Mouse (Mus musculus) thymus, postnatal 36 days (tissue): ENCODE data around the gene Nsf.
"Not testable (repeated sequence)": the region's sequence is repeated elsewhere in the genome, so short reads cannot be mapped to it uniquely, and the experiment has no call there.

Experiments used
- DNase-seq, 2 experiments: peaks; one replicate each; pipeline ENCODE4 v3.0.0; 2022; ENCODE audit warnings: mixed read lengths in 2 of 2

Nsf gene

DNA sequence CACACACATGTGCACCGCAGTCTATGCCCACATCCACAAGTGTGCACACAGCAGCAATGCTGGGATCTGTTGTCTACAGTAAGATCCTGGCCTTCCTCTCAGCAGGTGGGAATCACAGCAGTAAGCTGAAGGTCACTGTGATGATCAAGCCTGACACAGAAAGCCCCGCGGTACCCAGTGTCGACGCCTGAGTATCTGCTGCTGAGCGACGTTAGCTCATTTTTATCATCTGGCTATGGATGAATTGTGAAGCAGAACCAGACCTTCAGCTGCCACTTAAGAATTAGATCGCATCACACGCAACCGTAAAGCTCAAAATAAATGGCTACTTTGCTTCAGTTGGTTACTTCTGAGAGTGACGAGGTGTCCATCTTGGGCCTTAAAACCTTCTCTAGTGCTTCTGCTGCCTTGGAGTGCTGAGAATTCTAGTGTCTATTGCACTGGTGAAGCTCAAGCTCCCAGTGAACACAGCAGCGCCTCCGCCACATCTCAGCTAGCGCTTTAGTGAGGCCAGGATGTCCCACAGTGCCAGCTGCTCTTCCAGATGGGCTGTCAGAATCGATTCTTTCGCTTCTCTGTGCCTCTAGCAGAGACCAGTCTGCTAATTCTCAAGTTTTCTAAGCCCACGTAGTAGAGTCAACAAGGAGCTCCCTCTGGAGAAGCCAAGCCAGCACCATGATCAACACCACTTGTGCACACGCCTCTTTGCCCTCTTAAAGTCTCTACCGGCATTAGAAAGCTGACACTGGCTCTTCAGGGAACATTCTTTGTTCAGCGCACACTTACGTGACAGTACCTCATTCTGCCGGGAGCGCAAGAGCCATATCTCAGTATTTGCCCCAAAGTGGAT, 63.3 kb downstream of the Nsf start:
- DNase-seq: no peak

DNA sequence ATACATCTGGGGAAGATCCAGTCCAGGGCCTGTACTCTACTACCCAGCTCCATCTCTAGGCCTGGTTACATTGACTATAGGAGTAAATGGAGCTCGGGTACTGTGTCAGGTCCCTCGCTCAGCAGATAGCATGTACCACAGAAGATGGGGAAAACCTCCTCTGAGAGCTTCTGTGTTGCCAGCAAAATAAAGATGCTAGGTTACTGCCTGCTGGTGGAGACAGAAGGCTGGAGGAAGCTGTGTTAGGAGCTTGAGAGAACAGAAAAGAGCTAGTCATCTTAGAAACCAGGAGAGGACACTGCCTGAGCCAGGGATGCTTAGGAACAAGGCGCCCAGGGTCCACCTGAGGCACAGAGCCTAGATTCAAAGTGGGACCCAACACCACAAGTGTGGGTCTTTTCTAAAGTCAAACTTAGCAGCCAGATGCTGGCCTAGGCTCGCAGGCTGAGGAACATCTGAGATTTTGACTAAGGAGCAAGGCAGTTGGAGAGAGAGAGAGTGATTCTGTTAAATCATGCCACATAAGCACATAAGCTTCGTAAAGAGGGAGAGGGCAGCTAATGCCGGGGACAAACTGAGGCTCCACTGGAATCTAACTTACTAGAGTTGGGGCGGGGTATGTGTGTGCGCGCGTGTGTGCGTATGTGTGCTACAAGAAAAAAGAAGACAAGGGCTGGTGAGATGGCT, 66.0 kb downstream of the Nsf start:
- DNase-seq: no peak

DNA sequence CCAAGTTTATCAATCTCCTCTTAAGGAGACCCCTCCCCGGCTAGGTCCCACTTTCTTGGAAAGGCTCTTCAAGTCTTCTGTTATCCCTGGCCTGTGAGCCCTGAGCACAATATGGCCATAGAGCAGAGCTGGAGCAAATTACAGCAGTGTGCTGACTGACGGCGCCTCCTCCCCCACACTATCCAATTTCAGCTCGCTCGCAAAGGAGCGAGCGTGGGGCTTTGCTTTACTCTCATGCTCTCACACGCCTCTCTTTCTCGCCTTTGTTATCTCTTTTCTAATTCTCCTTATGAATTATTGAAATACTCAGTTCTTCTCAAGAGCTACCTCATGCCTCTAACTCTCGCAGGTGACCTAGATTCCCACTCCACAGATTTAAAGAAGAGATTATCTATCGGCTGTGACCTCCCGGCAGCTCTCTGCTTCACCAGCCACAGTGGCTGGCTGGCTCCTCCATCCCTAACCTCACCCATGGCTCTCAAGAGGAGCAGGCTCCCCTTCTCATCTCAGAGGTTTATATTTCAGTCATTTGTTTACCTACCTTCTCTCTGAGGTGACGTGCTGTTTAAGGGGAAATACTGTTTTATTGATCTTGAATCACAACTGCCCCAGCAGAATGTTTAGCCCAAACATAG, 69.0 kb downstream of the Nsf start:
- no peak for DNase-seq

DNA sequence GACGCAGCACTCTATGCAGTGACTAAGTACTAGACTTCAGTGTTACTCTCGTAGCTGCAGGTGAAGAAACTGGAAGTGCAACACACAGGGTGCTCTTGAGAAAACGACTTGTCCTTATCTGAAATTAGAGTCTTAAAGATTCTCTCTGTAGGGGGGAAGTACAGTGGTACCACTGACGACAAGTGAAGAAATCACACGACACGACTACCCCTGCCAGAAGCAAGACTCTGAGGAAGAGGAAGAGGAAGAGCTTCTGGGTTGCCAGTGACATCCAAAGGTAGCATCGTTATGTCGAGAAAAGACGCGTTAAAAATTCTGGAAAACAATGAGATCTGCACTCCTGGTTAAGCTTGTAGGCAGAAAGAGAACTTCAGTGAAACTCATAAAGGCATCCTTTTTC, 70.1 kb downstream of the Nsf start:
- no peak for DNase-seq

DNA sequence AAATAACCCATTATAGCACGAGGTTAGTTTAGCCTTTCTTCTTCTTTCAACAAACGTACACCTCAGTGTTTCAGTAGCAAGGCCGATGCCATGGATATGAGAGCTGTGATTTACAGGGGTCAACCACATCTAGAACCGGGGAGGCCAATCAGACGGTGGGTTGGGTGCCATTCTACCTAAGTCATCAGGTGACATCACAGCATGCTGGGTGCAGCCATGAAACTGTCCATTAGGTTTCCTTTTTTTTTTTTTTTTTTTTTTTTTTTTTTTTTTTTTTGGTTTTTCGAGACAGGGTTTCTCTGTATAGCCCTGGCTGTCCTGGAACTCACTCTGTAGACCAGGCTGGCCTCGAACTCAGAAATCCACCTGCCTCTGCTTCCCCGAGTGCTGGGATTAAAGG, 74.4 kb downstream of the Nsf start:
- DNase-seq: not testable (repeated sequence)

DNA sequence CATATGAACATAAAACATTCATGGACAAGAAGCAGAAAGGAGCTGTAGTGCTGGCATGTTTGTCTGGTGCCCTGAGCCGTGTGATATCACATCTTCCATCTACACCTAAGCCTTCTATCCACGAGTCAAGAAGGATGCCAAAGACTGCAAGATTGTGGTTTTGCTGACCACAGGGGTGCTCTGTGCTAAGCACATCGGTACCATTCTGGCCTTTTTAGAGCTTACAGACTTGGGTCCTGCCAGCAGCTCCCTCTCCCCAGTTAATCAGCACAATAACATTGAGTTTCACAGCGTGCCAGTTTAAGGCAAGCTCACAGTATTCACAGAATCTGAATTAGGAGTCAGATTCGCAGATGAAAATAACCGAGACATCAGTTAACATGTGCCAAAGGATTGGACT, 75.4 kb downstream of the Nsf start:
- DNase-seq: no peak

DNA sequence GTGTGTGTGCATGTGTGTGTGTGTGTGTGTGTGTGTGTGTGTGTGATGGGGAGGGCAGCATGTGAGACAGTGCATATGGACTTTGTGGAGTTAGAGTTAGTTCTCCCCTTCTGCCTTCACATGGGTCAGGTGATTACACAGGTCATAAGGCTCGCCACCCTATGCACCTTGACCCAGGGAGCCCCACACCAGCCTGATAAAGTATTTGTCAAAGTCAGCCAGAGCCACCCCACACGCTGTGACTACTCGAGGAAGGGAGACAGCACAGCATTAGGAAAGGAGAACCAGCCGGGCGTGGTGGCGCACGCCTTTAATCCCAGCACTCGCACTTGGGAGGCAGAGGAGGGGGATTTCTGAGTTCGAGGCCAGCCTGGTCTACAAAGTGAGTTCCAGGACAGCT, 83.5 kb downstream of the Nsf start:
- DNase-seq: no peak

DNA sequence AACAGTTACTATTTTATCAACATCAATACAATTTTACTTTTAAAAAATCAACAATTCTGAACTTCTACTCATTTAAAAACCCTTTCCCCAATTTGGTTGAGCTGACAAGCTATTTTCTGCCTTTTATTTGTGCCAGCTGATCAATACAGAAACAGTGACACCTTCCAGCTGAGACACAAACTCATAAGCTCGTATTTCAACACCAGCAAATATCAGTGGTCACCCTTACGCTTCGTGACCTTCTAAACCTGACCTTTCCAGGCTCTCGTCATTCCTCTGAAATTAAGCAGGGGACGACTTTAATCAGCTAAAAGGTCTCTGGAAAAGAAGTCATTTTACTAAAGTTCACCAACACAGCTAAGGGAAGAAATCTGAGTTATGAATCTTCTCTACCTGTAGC, 86.2 kb downstream of the Nsf start:
- no peak for DNase-seq

DNA sequence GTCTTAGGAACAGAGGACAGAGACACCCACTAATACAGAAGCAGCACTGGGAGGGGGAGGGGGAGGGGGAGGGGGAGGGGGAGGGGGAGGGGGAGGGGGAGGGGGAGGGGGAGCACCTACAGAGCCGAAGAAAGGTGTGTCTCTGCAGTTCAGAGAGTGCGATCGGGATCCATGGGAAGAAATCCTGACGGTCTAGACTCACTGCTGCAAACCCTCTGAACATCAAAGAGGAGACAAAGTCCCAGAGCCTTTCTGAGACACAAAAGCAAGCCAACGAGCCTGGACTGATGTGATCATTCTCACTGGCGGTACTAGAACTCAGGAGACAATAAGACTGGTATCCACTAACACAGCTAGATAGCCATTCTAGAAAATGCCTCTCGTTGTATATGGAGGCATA, 88.5 kb downstream of the Nsf start:
- DNase-seq: no peak

DNA sequence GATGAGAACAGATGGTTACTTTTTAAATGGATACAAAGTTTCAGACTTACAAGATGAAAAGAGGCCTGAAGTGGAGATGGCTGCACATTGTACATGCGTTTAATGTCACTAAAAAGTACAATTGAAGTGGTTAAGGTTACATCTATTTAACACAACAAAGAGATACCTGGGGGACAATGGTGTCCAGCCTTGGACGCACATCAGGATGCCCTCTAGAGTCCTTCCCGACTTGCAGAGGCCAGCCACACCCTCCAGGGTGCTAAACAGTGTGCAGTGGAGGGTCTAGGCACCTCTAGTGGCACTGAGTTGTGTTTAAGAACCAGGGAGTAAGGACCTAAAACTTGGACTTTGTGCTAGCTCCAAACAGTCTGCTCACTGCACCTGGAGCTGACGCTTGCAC, 89.4 kb downstream of the Nsf start:
- no peak for DNase-seq

DNA sequence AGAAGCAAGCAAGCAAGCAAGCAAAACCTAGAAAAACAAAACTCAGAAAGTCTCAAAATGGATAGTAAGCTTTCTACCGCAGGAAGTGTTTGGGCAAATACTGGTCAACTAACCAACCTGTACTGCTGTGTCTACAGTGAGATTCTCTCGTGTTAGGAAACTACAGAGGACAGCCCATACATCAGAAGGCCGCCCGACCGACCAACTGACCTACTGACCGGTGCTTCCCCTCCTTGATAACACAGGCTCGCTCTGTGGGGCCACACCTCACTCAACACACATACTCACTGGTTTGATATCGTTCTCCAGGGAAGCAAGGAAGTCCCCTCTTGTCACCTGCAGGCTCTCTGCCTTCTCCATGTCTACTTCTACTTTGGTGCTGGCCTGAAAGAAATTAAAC, 90.9 kb downstream of the Nsf start:
- no peak for DNase-seq

DNA sequence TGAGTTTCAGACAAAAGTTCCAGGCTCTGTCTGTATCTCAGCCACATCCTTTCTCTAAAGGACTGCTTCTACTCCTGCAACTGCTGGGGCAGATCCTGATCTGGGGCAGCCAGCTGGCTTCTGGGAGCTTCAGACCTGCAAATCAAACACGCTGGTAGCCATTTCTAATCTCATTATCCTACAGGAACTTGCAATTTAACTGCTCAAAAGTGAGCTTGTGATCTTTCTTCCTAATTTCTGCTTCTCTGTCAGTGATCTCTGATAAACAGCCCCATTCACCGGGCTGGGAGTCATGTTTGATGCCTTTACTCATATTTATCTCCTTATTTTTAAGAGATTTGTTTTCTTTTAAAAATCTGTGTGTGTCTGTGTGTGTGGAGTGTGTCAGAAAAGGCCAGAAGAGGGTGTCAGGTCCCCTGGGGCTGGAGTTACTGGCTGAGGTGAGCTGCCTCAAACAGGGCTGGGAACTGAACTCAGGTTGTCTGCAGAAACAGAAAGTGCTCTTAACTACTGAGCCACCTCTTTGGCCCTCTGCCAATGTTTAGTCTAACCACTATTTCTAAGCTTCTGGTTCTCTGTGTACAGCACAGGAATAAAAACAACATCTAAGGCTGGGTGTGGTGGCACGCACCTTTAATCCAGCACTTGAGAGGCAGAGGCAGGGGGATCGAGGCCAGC, 93.8 kb downstream of the Nsf start:
- no peak for DNase-seq

DNA sequence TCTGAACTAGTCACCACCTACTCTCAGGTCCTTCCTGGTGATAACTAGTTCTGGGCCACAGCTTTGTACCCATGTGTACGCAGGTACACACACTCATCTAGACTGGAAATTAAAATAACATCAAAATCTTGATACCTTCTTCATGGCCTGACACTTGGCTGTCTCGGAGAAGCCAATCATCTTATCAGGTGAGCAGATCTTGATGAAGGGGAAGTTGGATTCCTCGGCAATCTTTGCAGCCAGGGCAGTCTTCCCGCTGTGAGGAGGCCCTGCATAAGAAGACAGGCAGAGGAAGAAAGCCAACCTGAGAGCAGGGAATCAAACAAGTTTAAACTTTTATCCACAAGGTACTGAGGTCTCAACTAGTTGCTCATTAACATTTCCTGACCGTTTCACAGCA, 95.1 kb downstream of the Nsf start:
- DNase-seq: no peak

DNA sequence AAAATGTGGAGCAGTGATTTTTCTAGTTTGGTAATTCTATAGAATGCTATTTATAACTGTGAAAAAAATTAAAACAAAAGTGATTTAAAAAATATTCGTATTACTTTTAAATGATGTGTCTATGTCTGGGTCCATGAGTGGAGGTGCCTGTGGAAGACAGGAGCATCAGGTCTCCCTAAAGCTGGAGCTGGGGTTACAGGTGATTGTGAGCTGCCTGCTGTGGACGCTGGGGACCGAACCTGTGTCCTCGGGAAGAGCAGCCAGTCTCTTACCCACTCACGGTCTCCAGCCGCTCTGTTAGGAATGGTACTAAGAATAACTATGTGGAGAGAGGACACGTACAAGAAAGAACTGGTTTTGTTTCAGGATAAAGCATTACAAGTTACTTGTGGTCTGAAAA, 97.2 kb downstream of the Nsf start:
- no peak for DNase-seq

DNA sequence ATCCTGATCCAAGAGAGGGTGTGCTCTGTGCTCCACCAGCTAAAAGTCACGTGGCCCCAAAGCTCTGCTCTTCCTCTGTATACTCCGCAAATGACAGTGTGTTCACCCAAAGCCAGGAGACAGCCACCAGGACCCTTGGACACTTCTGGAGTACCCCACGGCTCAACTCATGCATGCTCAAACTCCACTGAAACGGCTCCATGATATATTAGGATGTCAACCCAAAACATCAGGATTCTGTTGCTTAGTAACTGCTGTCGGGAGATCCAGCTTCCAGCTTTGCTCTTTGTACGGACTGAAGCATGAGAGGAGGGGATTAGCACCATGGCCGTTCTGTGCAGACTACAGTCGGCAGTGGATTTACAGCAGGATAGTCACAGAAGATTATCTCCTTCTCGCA, 99.6 kb downstream of the Nsf start:
- DNase-seq: no peak

DNA sequence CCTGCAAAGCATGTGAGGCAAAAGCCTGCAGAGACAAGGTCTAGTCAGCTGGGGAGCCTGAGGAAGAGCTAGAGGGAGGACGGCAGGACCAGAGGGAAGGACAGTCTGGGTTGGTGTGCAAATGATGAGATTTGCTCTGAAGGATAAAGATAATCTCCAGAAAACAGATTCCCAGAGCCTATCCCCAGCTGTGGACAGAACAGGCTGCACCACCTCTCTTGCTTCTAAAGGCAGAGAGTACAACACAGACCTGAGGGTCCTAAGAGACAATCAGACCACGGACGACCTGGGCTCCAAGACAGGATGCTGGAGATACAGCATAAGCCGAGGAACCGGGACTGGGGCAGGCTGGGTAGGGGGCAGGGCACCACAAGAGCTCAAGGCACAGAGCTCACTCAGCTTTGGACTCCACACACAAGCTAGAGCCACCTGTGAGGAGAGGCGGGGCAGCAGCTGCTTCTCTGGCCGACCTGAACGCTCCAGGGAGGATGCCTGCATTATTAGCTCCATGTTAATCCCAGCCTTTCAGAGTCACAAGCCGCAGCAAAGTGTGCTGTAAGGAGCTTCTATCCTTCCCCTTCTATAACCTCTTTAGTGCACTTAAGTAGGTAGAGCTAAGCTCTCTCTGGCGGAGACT, 100.5 kb downstream of the Nsf start:
- DNase-seq: no peak

DNA sequence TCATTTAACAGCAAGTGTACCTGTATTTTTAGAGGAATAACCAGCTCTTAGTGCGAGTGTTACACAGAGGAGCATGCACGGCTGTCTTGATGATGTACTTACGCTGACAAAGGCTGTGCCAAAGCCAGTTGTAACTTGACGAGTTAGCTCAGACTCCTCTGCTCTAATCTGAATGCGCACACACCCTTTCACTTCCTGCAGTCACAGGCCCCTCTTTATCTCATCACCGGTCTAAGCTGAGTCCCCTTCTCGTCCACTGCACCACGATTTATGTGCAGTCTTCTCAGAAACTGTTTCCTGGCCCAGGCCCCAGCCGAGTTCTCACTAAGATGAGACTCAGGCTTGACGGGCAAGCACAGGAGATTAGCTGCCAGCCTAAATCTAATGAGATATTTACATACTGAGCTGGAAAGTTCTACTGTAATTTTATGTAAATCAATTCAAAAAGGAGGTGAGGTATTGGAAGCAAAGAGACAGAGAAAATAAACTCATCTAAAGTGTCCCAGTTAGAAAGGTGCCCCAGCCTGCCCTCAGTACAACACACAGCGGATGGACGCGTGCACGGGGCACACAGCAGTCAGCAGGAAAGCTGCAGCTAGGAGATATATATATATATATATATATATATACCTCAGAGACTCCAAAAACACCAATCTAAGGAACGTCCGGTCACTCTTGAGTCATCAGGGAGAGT, 101.1 kb downstream of the Nsf start:
- no peak for DNase-seq

DNA sequence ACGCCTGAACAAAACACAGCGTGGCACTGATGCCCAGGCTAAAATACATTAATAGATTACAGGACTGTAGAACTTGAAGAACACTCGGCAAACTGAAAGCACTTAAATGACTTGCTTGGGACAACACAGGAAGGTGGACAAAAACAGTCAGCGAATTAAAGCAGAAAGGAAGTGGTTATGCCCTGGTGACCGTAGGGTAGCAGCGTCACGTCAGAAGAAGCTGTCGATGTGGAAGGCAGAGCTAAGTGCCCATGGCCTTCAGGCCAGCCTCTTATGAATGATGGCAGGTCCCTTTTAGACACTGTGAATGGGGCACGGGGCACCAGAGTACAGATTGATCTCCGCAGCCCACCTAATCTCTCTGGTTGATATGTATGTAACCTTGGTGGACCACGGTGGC, 105.6 kb downstream of the Nsf start:
- no peak for DNase-seq

DNA sequence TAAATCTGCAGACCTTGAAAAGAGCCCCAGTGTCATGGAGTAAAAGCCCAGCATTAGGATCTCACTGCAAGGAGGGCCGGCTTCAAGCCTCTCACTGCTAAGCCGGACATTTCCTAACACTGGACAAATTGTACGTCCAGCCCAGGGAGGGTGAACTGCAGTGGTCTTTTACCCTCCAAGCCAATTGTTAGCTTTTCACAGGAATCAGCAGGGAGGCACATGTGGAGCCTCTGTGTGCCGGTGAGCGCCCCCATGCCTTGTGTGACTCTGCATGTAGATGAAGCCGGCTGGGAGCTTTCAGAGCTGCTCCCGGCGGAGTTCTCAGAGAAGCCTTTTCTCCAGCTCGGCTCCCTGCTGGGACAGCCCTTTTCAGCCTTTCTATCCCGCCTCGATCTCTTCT, 113.0 kb downstream of the Nsf start:
- DNase-seq: no peak

DNA sequence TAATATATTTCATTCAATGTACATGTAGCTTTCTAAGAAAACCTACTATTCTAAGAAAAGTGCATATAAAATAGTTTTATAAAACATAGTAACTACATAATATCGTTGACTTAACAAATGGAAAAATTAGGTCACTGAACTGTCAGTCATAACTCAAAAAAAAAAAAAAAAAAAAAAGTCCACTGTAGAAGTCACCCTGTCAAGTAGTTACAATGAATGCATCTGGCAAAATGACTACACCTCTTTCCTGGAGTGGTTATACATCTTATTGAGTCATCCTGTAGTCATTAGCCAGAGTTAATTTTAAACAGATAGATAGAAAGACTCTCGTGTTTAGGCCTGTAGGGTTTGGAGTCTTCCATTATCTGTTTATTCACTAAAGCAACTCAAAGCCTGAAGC, 114.9 kb downstream of the Nsf start:
- no peak for DNase-seq

DNA sequence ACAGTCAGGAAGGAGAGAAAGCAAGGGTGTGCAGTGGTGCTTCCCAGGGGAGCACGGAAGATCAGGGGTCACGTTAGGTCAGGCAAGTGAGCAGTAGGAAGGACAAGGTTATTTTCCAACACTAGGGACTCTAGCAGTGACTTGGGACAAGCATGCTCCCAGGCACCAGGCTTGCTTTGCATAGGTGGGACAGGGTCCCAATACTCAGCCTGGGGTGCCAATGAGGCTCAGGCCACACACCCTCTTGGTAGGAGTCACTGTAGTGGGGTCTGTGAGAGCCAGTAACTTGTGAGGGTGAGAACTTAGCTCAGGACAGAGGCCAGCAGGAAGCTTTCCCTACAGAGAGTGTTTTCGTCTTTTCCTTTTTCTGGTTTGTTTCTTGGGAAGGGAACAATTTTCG, 121.5 kb downstream of the Nsf start:
- DNase-seq: no peak

DNA sequence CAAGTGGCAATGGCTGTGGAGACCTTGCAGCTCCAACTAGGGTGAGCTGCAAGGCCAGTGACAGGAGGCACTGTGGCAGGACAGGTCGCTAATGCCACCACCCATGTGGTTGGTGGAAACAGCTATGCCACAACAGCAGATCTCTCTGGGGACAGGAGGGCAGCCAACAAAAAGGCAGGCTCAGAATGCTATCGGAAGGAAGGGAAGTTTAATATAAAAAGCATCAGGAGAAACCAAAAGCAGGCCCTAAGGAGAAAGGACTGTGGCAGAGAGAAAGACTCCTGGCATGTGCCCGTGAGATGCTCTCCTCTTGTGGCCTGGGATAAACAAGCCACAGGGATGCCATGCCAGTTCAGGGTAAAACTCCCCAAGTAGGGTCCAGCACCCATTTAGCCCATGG, 122.1 kb downstream of the Nsf start:
- DNase-seq: no peak

DNA sequence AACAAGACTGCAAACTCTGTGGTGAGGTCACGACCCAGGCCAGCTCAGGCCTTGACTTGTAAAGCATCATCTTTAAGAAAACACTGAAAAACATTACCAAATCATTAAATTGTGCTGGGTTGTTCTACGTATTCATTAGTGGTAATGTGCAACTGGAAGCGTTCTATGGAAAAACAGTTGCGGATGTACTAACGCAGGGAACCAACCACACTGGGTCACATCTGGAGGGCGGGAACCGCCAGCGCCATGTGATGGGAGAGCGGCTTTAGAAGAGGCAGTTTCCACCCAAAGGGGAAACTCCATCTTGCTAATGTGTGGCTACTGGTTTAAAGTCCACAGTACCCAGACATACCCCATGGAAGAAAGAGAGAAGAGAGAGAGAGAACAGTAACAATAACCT, 123.4 kb downstream of the Nsf start:
- DNase-seq: no peak
